Mouse (Mus musculus) heart, adult 2 months (tissue): ENCODE measurements at regions not wholly inside any gene's neighbourhood (a gene's known extent, or its start where the extent isn't known, plus 50 kb on each side); places are given as distances from the start of the nearest gene placed in this dataset.

ENCODE experiments used
- CTCF ChIP-seq: fragments of 200-600 bp; IDR thresholded peaks from 2 replicates; pipeline ENCODE4 v1.8.1; 2022; ENCODE audit warnings: antibody characterized with exemption, mild to moderate bottlenecking, moderate library complexity
- EP300 ChIP-seq: fragments of 200-500 bp; IDR thresholded peaks from 2 replicates; pipeline ENCODE4 v1.6.1; 2011; ENCODE audit warnings: low read depth, low read length, control low read depth; ENCODE audit not compliant: insufficient read depth
- POLR2A ChIP-seq: fragments of 200-500 bp; IDR thresholded peaks from 2 replicates; pipeline ENCODE4 v1.6.1; 2011; ENCODE audit warnings: mild to moderate bottlenecking, low read depth, low read length, control low read depth; ENCODE audit not compliant: insufficient read depth

- TF ChIP-seq POLR2A, result no peak
- no peak for TF ChIP-seq CTCF
- TF ChIP-seq EP300, result no peak
These were observed 319.7 kb upstream of the Pik3r1 start for GRCm38 (mm10) chr13:102087766-102088165.
